ENCODE assay signal across 9 mouse cellular contexts in the genomic region with DNA sequence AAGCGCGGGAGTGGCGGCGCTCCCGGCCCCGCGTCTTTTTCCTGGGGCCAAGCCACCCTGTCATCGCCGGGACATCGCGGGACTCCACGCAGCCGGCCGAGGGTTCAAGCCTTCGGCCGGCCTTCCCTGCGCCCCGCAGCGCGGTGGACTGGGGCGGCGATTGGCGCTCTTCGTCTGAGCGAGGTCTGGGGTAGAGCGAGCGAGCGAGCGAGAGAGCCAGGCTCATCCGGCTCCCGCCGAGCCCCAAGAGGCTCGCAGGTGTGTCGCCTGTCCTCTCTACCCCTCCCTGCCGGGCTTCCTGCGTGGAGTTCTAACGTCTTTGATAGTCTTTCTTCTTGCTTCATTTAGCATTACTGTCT. TPM values are rescaled to one million over a fixed set of nuclear protein-coding genes. Genes with fewer than 3 reads are reported as not detected.
DNase-seq lines count a peak whose midpoint lies in the region; ATAC-seq lines count a peak whose summit lies in the region.
"Had no signal": no experiment of that assay in that cellular context is flagged by ENCODE, and none has a peak within 500 bp of the region (broad histone marks: within the 10 kb centered on the region; RNA-seq: fewer than 3 reads in every experiment).

No protein-coding gene starts in this region.

- H3K9ac ChIP-seq in heart, embryonic 14.5 days (ENCODE audit: low read length), result peak overlapping the region; percentile 34
- H3K9ac ChIP-seq in hindbrain, embryonic 14.5 days, result peak overlapping the region; percentile 93
- peak overlapping the region; percentile 68 for H3K9ac ChIP-seq in midbrain, embryonic 16.5 days (ENCODE audit: low read depth, low read length)

- under 1% methylated on average over 37 of the region's 37 CpGs for whole genome bisulfite sequencing in heart, embryonic 14.5 days
- under 1% methylated on average over 36 of the region's 37 CpGs for WGBS in hindbrain, embryonic 14.5 days
- WGBS in midbrain, embryonic 16.5 days, result under 1% methylated on average over 36 of the region's 37 CpGs

- no peak for ATAC-seq in heart, embryonic 14.5 days (ENCODE audit: insufficient number of reproducible peaks, insufficient read depth, low FRiP score, low read depth)
- no peak for ATAC-seq in hindbrain, embryonic 14.5 days (ENCODE audit: low FRiP score)
- ATAC-seq in midbrain, embryonic 16.5 days, result no peak
- ATAC-seq in granulocyte monocyte progenitor cell, adult 5-6 weeks (replicated peaks; ENCODE audit: poor library complexity, severe bottlenecking), result no peak

- intact Hi-C loops in heart, postnatal 10 days (cut with DNase I), result no loop called here
- intact Hi-C loops in gastrocnemius, postnatal 36 days (cut with DNase I), result no loop called here

- H3K4me3 ChIP-seq in heart, embryonic 14.5 days (ENCODE audit: control insufficient read depth in 1 of 2, insufficient read depth in 1 of 2, low read depth in 1 of 2, low read length in 2 of 2), result peak overlapping the region; percentile 25 to 39
- H3K4me3 ChIP-seq in hindbrain, embryonic 14.5 days (replicated peaks; ENCODE audit: low read length), result peak overlapping the region; percentile 58
- H3K4me3 ChIP-seq in midbrain, embryonic 16.5 days (ENCODE audit: low read depth, low read length), result peak overlapping the region; percentile 45

- H3K4me2 ChIP-seq in heart, embryonic 14.5 days (ENCODE audit: low read length), result peak overlapping the region; percentile 62
- peak overlapping the region; percentile 94 for H3K4me2 ChIP-seq in hindbrain, embryonic 14.5 days (replicated peaks)
- H3K4me2 ChIP-seq in midbrain, embryonic 16.5 days (ENCODE audit: low read length), result peak overlapping the region; percentile 65

- no peak overlapping the region for H3K27ac ChIP-seq in heart, embryonic 14.5 days (replicated peaks in 1 of 2; ENCODE audit: control insufficient read depth in 1 of 2, insufficient read depth in 1 of 2, low read depth in 2 of 2, low read length in 2 of 2)
- H3K27ac ChIP-seq in hindbrain, embryonic 14.5 days, result peak overlapping the region; percentile 98
- peak overlapping the region; percentile 77 for H3K27ac ChIP-seq in midbrain, embryonic 16.5 days (ENCODE audit: low read length)

- H3K27me3 ChIP-seq in heart, embryonic 14.5 days (ENCODE audit: control insufficient read depth, insufficient read depth, low read length), result peaks cover 97% of the 10 kb centered on the region
- H3K27me3 ChIP-seq in hindbrain, embryonic 14.5 days (ENCODE audit: control insufficient read depth, insufficient read depth, low read length), result peaks cover 25% of the 10 kb centered on the region
- H3K27me3 ChIP-seq in midbrain, embryonic 16.5 days (ENCODE audit: control insufficient read depth, insufficient read depth, low read depth, low read length), result peaks cover 6% of the 10 kb centered on the region

- no peaks in the 10 kb centered on the region for H3K9me3 ChIP-seq in heart, embryonic 14.5 days (ENCODE audit: control insufficient read depth, low read length)
- no peaks in the 10 kb centered on the region for H3K9me3 ChIP-seq in hindbrain, embryonic 14.5 days (ENCODE audit: control insufficient read depth, low read length)
- no peaks in the 10 kb centered on the region for H3K9me3 ChIP-seq in midbrain, embryonic 16.5 days (replicated peaks; ENCODE audit: control insufficient read depth, low read length, poor library complexity, severe bottlenecking)

- peaks cover 0 to 10% of the 10 kb centered on the region in 2 experiments; a peak in 3 of 4 replicates for H3K4me1 ChIP-seq in heart, embryonic 14.5 days (ENCODE audit: control insufficient read depth in 2 of 2, insufficient read depth in 2 of 2, low read length in 2 of 2)
- peaks cover 55% of the 10 kb centered on the region for H3K4me1 ChIP-seq in hindbrain, embryonic 14.5 days (replicated peaks; ENCODE audit: control insufficient read depth, insufficient read depth, low read length)
- H3K4me1 ChIP-seq in midbrain, embryonic 16.5 days (ENCODE audit: control insufficient read depth, insufficient read depth, low read length), result peaks cover 32% of the 10 kb centered on the region

- DNase-seq in heart, postnatal 10 days, result no peak
- peak; percentile 33 for DNase-seq in T-cell, adult 2 months (ENCODE audit: low spot score)
- DNase-seq in hindbrain, embryonic 14.5 days (ENCODE audit: low spot score), result no peak
- no peak for DNase-seq in urinary bladder, postnatal 25 days (ENCODE audit: low spot score)
- DNase-seq in gastrocnemius, postnatal 36 days, result no peak

- H3K36me3 ChIP-seq in heart, embryonic 14.5 days (ENCODE audit: control insufficient read depth, insufficient read depth, low read length), result no peaks in the 10 kb centered on the region
- no peaks in the 10 kb centered on the region for H3K36me3 ChIP-seq in hindbrain, embryonic 14.5 days (replicated peaks; ENCODE audit: control insufficient read depth, insufficient read depth)
- H3K36me3 ChIP-seq in midbrain, embryonic 16.5 days (ENCODE audit: control insufficient read depth, insufficient read depth, low read length), result no peaks in the 10 kb centered on the region

RNA-seq across cellular contexts. Expression of gene Rhbg, which starts 53.6 kb away (rescaled TPM):
- polyA plus RNA-seq in heart, embryonic 14.5 days (2014; fragmentation: Nextera tagmentation; extraction: Ambion mirVana), result not detected in 2 replicates
- not detected for total RNA-seq in heart, postnatal 10 days (2021)
- 0.48 and 0.76 TPM in 2 replicates for polyA plus RNA-seq in hindbrain, embryonic 14.5 days (2014; fragmentation: Nextera tagmentation; extraction: Ambion mirVana)
- 0.18 and 0.21 TPM in 2 replicates for polyA plus RNA-seq in midbrain, embryonic 16.5 days (2015; fragmentation: Nextera tagmentation; extraction: Ambion mirVana)
- total RNA-seq in gastrocnemius, postnatal 36 days (2021), result not detected
- not detected in 2 replicates for total RNA-seq in granulocyte monocyte progenitor cell, adult 5-6 weeks (2014; fragmentation: Nextera tagmentation)
- not detected in 2 replicates for total RNA-seq in granulocyte monocyte progenitor cell, adult 5-6 weeks (2017)
- total RNA-seq: MEL had no signal

RNA-seq across cellular contexts. Expression of gene Mef2d, which starts 58.8 kb away (rescaled TPM):
- 52.1 and 52.7 TPM in 2 replicates for polyA plus RNA-seq in heart, embryonic 14.5 days (2014; fragmentation: Nextera tagmentation; extraction: Ambion mirVana)
- total RNA-seq in heart, postnatal 10 days (2021), result 100 to 1,000 TPM; 121 to 133 TPM
- 20.4 and 22.4 TPM in 2 replicates for polyA plus RNA-seq in hindbrain, embryonic 14.5 days (2014; fragmentation: Nextera tagmentation; extraction: Ambion mirVana)
- polyA plus RNA-seq in midbrain, embryonic 16.5 days (2015; fragmentation: Nextera tagmentation; extraction: Ambion mirVana), result 21.6 and 22.5 TPM in 2 replicates
- total RNA-seq in gastrocnemius, postnatal 36 days (2021), result 100 to 1,000 TPM; 156 to 174 TPM
- 119 and 132 TPM in 2 replicates for total RNA-seq in granulocyte monocyte progenitor cell, adult 5-6 weeks (2014; fragmentation: Nextera tagmentation)
- total RNA-seq in granulocyte monocyte progenitor cell, adult 5-6 weeks (2017), result 42.4 and 52.4 TPM in 2 replicates

Comparison
In these comparisons a context has a peak if more than half of its experiments do, and no peak if none do; other contexts are left out.
1. H3K27ac ChIP-seq: peak in hindbrain, embryonic 14.5 days (single experiment) and midbrain, embryonic 16.5 days (single experiment); none in heart, embryonic 14.5 days (0 of 2).
2. H3K9ac ChIP-seq: peak in every context shown above with its lines; median percentile 93 in hindbrain, embryonic 14.5 days; 68 in midbrain, embryonic 16.5 days; 34 in heart, embryonic 14.5 days.
3. Peak in every context shown above with its lines, with median percentiles within 50 percentile points of each other: H3K4me2 ChIP-seq and H3K4me3 ChIP-seq.